Mouse (Mus musculus): ENCODE data around the gene Pxt1. TPM values are rescaled to one million over a fixed set of nuclear protein-coding genes. Genes with fewer than 3 reads are reported as not detected.

Gene Pxt1
- polyA plus RNA-seq, 1 experiment from 2014 or later, result 0.35 TPM

GRCm38 (mm10) chr17:28896095-28896780 lies 47.4 kb downstream of the Pxt1 start:
- Histone ChIP-seq H3K4me2 (ENCODE audit: low read depth, low read length) (no peak overlapping the region), H3K27ac (ENCODE audit: low read length) (no peak overlapping the region), H3K4me3 (ENCODE audit: low read depth, low read length) (no peak overlapping the region), H3K36me3 (ENCODE audit: control insufficient read depth, insufficient read depth) (no peaks in the 10 kb centered on the region), H3K9me3 (replicated peaks; ENCODE audit: control insufficient read depth, low read length) (no peaks in the 10 kb centered on the region), H3K9ac (ENCODE audit: low read depth, low read length) (no peak overlapping the region), H3K27me3 (ENCODE audit: control insufficient read depth, insufficient read depth, low read depth, low read length) (no peaks in the 10 kb centered on the region), H3K4me1 (ENCODE audit: control insufficient read depth, low read depth, low read length) (no peaks in the 10 kb centered on the region)
- 75% methylated on average over 11 of the region's 11 CpGs for WGBS (ENCODE audit: insufficient replicate concordance)
- ATAC-seq (ENCODE audit: low read depth), result no peak

GRCm38 (mm10) chr17:28895217-28895875 lies 48.3 kb downstream of the Pxt1 start:
- Histone ChIP-seq H3K4me3 (ENCODE audit: low read depth, low read length) (no peak overlapping the region), H3K9ac (ENCODE audit: low read depth, low read length) (no peak overlapping the region), H3K4me2 (ENCODE audit: low read depth, low read length) (no peak overlapping the region), H3K9me3 (replicated peaks; ENCODE audit: control insufficient read depth, low read length) (no peaks in the 10 kb centered on the region), H3K36me3 (ENCODE audit: control insufficient read depth, insufficient read depth) (no peaks in the 10 kb centered on the region), H3K27me3 (ENCODE audit: control insufficient read depth, insufficient read depth, low read depth, low read length) (no peaks in the 10 kb centered on the region), H3K4me1 (ENCODE audit: control insufficient read depth, low read depth, low read length) (no peaks in the 10 kb centered on the region), H3K27ac (ENCODE audit: low read length) (no peak overlapping the region)
- no peak for ATAC-seq (ENCODE audit: low read depth)
- WGBS (ENCODE audit: insufficient replicate concordance), result 83% methylated on average over 21 of the region's 21 CpGs

- Histone ChIP-seq H3K9me3 (replicated peaks; ENCODE audit: control insufficient read depth, low read length) (no peaks in the 10 kb centered on the region), H3K9ac (ENCODE audit: low read depth, low read length) (no peak overlapping the region), H3K4me1 (ENCODE audit: control insufficient read depth, low read depth, low read length) (no peaks in the 10 kb centered on the region), H3K36me3 (ENCODE audit: control insufficient read depth, insufficient read depth) (no peaks in the 10 kb centered on the region), H3K27me3 (ENCODE audit: control insufficient read depth, insufficient read depth, low read depth, low read length) (no peaks in the 10 kb centered on the region), H3K27ac (ENCODE audit: low read length) (no peak overlapping the region; the same call in 1 of the 2 replicates), H3K4me3 (ENCODE audit: low read depth, low read length) (no peak overlapping the region), H3K4me2 (ENCODE audit: low read depth, low read length) (no peak overlapping the region)
- ATAC-seq (ENCODE audit: low read depth), result no peak
- 42% methylated on average over 11 of the region's 11 CpGs for WGBS (ENCODE audit: insufficient replicate concordance)
These were observed 49.4 kb downstream of the Pxt1 start for GRCm38 (mm10) chr17:28894050-28894767.

- Histone ChIP-seq H3K9me3 (replicated peaks; ENCODE audit: control insufficient read depth, low read length) (no peaks in the 10 kb centered on the region), H3K4me1 (ENCODE audit: control insufficient read depth, low read depth, low read length) (no peaks in the 10 kb centered on the region; the same call in none of the 2 replicates), H3K9ac (ENCODE audit: low read depth, low read length) (no peak overlapping the region), H3K36me3 (ENCODE audit: control insufficient read depth, insufficient read depth) (no peaks in the 10 kb centered on the region), H3K27ac (ENCODE audit: low read length) (no peak overlapping the region), H3K27me3 (ENCODE audit: control insufficient read depth, insufficient read depth, low read depth, low read length) (no peaks in the 10 kb centered on the region), H3K4me2 (ENCODE audit: low read depth, low read length) (no peak overlapping the region), H3K4me3 (ENCODE audit: low read depth, low read length) (no peak overlapping the region)
- 59% methylated on average over 8 of the region's 8 CpGs for WGBS (ENCODE audit: insufficient replicate concordance)
- ATAC-seq (ENCODE audit: low read depth), result no peak
These were observed 57.4 kb downstream of the Pxt1 start for GRCm38 (mm10) chr17:28886266-28886665.

- ATAC-seq (ENCODE audit: low read depth), result no peak
- H3K27me3 ChIP-seq (ENCODE audit: control insufficient read depth, insufficient read depth, low read depth, low read length), result peaks cover 5% of the 10 kb centered on the region; the same call in 1 of the 2 replicates
- no peak overlapping the region for H3K4me2 ChIP-seq (ENCODE audit: low read depth, low read length)
- H3K4me1 ChIP-seq (ENCODE audit: control insufficient read depth, low read depth, low read length), result no peaks in the 10 kb centered on the region; the same call in none of the 2 replicates
- no peak overlapping the region for H3K9ac ChIP-seq (ENCODE audit: low read depth, low read length)
- H3K9me3 ChIP-seq (replicated peaks; ENCODE audit: control insufficient read depth, low read length), result no peaks in the 10 kb centered on the region
- H3K4me3 ChIP-seq (ENCODE audit: low read depth, low read length), result no peak overlapping the region
- H3K27ac ChIP-seq (ENCODE audit: low read length), result no peak overlapping the region
- H3K36me3 ChIP-seq (ENCODE audit: control insufficient read depth, insufficient read depth), result no peaks in the 10 kb centered on the region
- WGBS (ENCODE audit: insufficient replicate concordance), result 61% methylated on average over 8 of the region's 8 CpGs
These were observed 58.4 kb downstream of the Pxt1 start for GRCm38 (mm10) chr17:28885231-28885630.

Other genes with a start within 250 kb of the Pxt1 start
- gene AC170998.1, start 217.8 kb downstream of the Pxt1 start, polyA plus RNA-seq (2015; fragmentation: Nextera tagmentation; extraction: Ambion mirVana), result 1.5 TPM in 2 replicates
- 7.9 and 10.5 TPM in 2 replicates for gene Mapk13, start 174.5 kb downstream of the Pxt1 start, polyA plus RNA-seq (2015; fragmentation: Nextera tagmentation; extraction: Ambion mirVana)
- 66.7 and 67.1 TPM in 2 replicates for gene Brpf3, start 142.8 kb downstream of the Pxt1 start, polyA plus RNA-seq (2015; fragmentation: Nextera tagmentation; extraction: Ambion mirVana)
- 0.08 and 0.12 TPM in 2 replicates for gene Pnpla1, start 85.4 kb downstream of the Pxt1 start, polyA plus RNA-seq (2015; fragmentation: Nextera tagmentation; extraction: Ambion mirVana)
- 0.06 TPM in 1 of 2 replicates, not detected in the other for gene 4930539E08Rik, start 28.5 kb downstream of the Pxt1 start, polyA plus RNA-seq (2015; fragmentation: Nextera tagmentation; extraction: Ambion mirVana)
- gene Kctd20, start 8.1 kb upstream of the Pxt1 start, polyA plus RNA-seq (2015; fragmentation: Nextera tagmentation; extraction: Ambion mirVana), result 80.0 and 82.0 TPM in 2 replicates
- gene Stk38, start 64.2 kb upstream of the Pxt1 start, polyA plus RNA-seq (2015; fragmentation: Nextera tagmentation; extraction: Ambion mirVana), result 46.5 and 51.0 TPM in 2 replicates
- 185 and 211 TPM in 2 replicates for gene Srsf3, start 88.8 kb upstream of the Pxt1 start, polyA plus RNA-seq (2015; fragmentation: Nextera tagmentation; extraction: Ambion mirVana)
- 12.6 and 16.5 TPM in 2 replicates for gene Cdkn1a, start 147.1 kb upstream of the Pxt1 start, polyA plus RNA-seq (2015; fragmentation: Nextera tagmentation; extraction: Ambion mirVana)
- gene Rab44, start 170.3 kb upstream of the Pxt1 start, polyA plus RNA-seq (2015; fragmentation: Nextera tagmentation; extraction: Ambion mirVana), result 9.9 and 10.9 TPM in 2 replicates

Data from liver, embryonic 16.5 days (tissue).